Mouse (Mus musculus) lung, postnatal 0 days (tissue): Measurements from ENCODE around the gene Aldh4a1. TPM values are rescaled to one million over a fixed set of nuclear protein-coding genes. Genes with fewer than 3 reads are reported as not detected.

Experiments used
- ATAC-seq: fragments of 200-750 bp; cut with Nextera tagmentation; 2 replicates; pipeline ENCODE4 v1.8.0; 2017; ENCODE audit warnings: moderate library complexity
- DNase-seq: peaks from one replicate; pipeline ENCODE4 v3.0.0-alpha.2; 2016; ENCODE audit warnings: low spot score
- H3K27ac ChIP-seq: fragments of 300-500 bp; sonication (generic); 2 replicates; pipeline ENCODE4 v1.5.1; 2014; ENCODE audit warnings: antibody characterized with exemption, mild to moderate bottlenecking, low read length, mixed read lengths
- H3K27me3 ChIP-seq: fragments of 300-500 bp; sonication (generic); replicated peaks from 2 replicates; pipeline ENCODE4 v1.6.1; 2014; ENCODE audit warnings: low read length, mixed read lengths; ENCODE audit not compliant: insufficient read depth
- H3K36me3 ChIP-seq: fragments of 300-500 bp; sonication (generic); 2 replicates; pipeline ENCODE4 v1.6.1; 2014; ENCODE audit warnings: low read length, mixed read lengths; ENCODE audit not compliant: insufficient read depth
- H3K4me1 ChIP-seq: fragments of 300-500 bp; sonication (generic); 2 replicates; pipeline ENCODE4 v1.6.1; 2014; ENCODE audit warnings: antibody characterized with exemption, low read depth, low read length, mixed read lengths; ENCODE audit not compliant: insufficient read depth
- H3K4me2 ChIP-seq: fragments of 300-500 bp; sonication (generic); replicated peaks from 2 replicates; pipeline ENCODE4 v1.6.1; 2014; ENCODE audit warnings: low read depth, mild to moderate bottlenecking, low read length, moderate library complexity, mixed read lengths
- H3K4me3 ChIP-seq: fragments of 300-500 bp; sonication (generic); 2 replicates; pipeline ENCODE4 v1.5.1; 2014; ENCODE audit warnings: low read depth, low read length
- H3K9ac ChIP-seq: fragments of 300-500 bp; sonication (generic); replicated peaks from 2 replicates; pipeline ENCODE4 v1.6.1; 2014; ENCODE audit warnings: low read depth, mild to moderate bottlenecking
- H3K9me3 ChIP-seq: fragments of 300-500 bp; sonication (generic); 2 replicates; pipeline ENCODE4 v1.6.1; 2016; ENCODE audit warnings: low read length, mixed read lengths
- CTCF ChIP-seq: IDR thresholded peaks from 2 replicates; pipeline ENCODE4 v1.5.1; 2016; ENCODE audit warnings: antibody characterized with exemption, mild to moderate bottlenecking
- EP300 ChIP-seq: IDR thresholded peaks from 2 replicates; pipeline ENCODE4 v1.6.1; 2016; ENCODE audit warnings: antibody characterized with exemption, mild to moderate bottlenecking, control low read depth
- WGBS: fragments of 180-500 bp; shearing (Covaris S2); extraction: QIAGEN DNeasy Blood & Tissue Kit; methylation state at CpG from one replicate; pipeline ENCODE4 v1.1.7; 2014; 5-methylcytosine and 5-hydroxymethylcytosine counted together
- polyA plus RNA-seq: library from polyadenylated mRNA; unstranded; fragments of >200 nt; fragmentation: Nextera tagmentation; extraction: Ambion mirVana; gene quantifications from 2 replicates; pipeline ENCODE4 v1.2.1, GENCODE M21; 2015

The Aldh4a1 gene
- polyA plus RNA-seq, 1 experiment from 2014 or later: 13.4 TPM

DNA sequence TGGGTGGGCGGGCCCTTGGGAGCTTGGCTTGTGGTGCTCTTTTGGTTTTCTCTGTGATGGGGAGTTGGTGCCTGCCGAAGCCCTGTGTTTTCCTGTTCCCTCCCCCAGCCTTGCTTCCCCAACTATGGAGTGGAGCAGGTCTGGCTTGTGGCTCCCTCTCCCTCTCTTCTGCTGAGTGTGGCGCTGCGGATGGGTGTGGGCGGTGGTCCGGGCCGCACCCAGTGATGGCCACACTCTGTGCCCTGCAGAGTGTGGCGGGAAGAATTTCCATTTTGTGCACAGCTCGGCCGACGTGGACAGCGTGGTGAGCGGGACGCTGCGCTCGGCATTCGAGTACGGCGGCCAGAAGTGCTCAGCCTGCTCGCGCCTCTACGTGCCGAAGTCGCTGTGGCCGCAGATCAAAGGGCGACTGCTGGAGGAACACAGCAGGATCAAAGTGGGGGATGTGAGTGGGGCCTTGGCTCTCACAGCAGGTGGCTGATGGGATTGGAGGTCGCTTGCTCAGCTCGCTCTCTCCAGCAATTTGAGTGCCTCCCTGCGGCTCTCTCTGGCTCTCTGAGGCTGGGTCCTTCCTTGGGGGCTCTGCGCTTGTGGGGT, 19.3 kb downstream of the Aldh4a1 start:
- no peak for DNase-seq
- ATAC-seq: peak; percentile 39
- Histone ChIP-seq H3K4me2 (peak overlapping the region; percentile 46), H3K36me3 (peaks cover 10% of the 10 kb centered on the region), H3K27ac (no peak overlapping the region), H3K4me1 (no peaks in the 10 kb centered on the region), H3K9ac (no peak overlapping the region), H3K9me3 (no peaks in the 10 kb centered on the region), H3K4me3 (no peak overlapping the region), H3K27me3 (no peaks in the 10 kb centered on the region)
- 10% methylated on average over 30 of the region's 30 CpGs for WGBS
- no peak for TF ChIP-seq EP300
- TF ChIP-seq CTCF: no peak

DNA sequence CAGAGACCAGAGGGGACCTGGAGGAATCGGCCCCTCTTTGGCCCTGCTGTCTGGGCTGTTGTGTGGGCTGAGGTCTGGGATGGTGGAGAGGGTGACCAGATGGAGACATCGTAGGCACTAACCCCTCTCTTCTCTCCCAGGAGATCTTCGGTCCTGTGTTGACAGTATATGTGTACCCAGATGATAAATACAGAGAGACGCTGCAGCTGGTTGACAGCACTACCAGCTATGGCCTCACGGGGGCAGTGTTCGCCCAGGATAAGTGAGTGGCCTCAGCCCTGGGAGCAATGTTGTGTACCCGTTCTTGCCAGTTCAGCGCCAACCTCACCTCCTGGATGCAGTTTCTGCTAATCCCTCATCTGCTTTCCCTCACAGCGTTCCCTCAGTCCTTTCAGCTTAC, 21.3 kb downstream of the Aldh4a1 start:
- H3K9me3 ChIP-seq: no peaks in the 10 kb centered on the region
- H3K4me1 ChIP-seq: no peaks in the 10 kb centered on the region
- DNase-seq (peak; percentile 68), ATAC-seq (no peak)
- no peaks in the 10 kb centered on the region for H3K27me3 ChIP-seq
- H3K4me3 ChIP-seq: no peak overlapping the region
- TF ChIP-seq CTCF (peak; percentile 94), EP300 (no peak)
- no peak overlapping the region for H3K4me2 ChIP-seq
- H3K27ac ChIP-seq: no peak overlapping the region
- WGBS: 14% methylated on average over 9 of the region's 9 CpGs
- peaks cover 16% of the 10 kb centered on the region; the same call in 1 of the 2 replicates for H3K36me3 ChIP-seq
- H3K9ac ChIP-seq: no peak overlapping the region

DNA sequence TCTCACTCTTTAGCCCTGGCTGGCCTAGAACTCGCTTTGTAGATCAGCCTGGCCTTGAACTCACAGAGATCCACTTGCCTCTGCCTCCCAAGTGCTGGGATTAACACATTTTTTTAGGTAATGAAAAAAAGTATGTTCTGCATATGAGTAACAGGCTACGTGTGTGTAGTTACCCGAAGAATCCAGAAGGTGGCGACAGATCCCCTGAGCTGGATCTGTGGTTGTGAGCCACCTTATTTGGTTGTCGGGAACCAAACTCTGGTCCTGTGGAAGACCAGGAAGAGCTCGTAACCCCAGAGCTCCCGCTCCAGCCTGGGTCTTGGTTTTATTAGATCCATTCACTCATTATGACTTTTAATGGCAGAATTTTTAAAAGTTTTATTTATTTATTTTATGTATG, 24.2 kb downstream of the Aldh4a1 start:
- Histone ChIP-seq H3K27me3 (no peaks in the 10 kb centered on the region), H3K4me3 (no peak overlapping the region), H3K4me2 (no peak overlapping the region), H3K4me1 (no peaks in the 10 kb centered on the region), H3K9me3 (no peaks in the 10 kb centered on the region), H3K27ac (no peak overlapping the region), H3K9ac (no peak overlapping the region), H3K36me3 (peaks cover 16% of the 10 kb centered on the region; the same call in 1 of the 2 replicates)
- DNase-seq (no peak), ATAC-seq (no peak)
- TF ChIP-seq CTCF (peak; percentile 50), EP300 (no peak)
- WGBS: 87% methylated on average over 7 of the region's 7 CpGs

DNA sequence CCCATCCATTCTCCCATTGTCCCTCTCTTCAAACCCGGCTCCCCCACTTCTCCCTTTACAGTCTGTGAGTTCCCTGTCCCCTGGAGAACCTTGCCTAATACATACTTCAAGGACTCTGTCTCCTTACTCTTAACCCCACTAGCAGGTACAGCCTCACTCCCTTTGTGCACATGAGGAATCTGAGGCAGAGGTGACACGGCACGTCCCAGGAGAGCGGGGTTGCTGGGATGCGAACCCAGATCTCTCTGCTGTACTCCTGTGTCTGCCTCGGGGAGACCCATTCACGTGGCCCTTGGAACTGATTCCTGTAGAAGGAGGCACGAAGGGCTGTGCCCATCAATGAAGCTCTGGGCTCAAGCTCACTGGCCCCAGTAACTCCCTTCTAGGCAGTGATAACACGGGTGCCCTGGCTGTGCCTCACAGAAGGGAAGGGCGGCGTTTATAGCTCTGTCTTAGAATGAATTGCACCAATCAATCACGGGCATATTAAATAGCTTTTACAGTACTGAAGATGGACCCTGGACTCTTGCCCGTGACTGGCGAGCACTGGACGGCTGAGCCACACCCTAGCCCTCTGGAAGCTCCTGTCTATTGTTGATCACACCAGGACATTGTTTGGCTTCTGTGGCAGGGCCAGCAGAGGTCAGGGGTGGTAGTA, 27.5 kb downstream of the Aldh4a1 start:
- Histone ChIP-seq H3K9ac (no peak overlapping the region), H3K9me3 (no peaks in the 10 kb centered on the region), H3K36me3 (peaks cover 7% of the 10 kb centered on the region; the same call in 1 of the 2 replicates), H3K4me3 (no peak overlapping the region), H3K27me3 (no peaks in the 10 kb centered on the region), H3K27ac (no peak overlapping the region), H3K4me1 (no peaks in the 10 kb centered on the region), H3K4me2 (no peak overlapping the region)
- TF ChIP-seq CTCF (no peak), EP300 (no peak)
- no peak for DNase-seq
- 69% methylated on average over 15 of the region's 15 CpGs for WGBS
- ATAC-seq: peak; percentile 35

DNA sequence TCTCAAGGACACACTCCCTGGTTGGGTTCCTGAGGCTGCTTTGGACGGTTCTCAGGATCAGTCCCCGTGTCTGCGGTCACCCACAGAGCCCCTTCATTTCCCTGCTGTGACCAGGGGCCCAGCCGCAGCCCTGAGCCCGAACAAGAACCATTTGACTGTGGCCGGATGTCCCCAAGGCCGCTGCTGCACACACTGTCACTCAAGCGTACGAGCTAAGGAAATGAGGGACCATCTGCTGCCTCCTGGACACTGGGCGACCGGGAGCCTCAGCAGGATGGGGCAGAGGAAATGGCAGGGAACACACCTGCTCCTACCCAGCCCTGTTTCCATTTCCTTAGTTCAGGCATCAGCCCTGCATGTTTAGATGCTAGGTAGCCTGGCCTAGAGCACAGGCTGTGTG, 28.2 kb downstream of the Aldh4a1 start:
- 61% methylated on average over 11 of the region's 11 CpGs for WGBS

DNA sequence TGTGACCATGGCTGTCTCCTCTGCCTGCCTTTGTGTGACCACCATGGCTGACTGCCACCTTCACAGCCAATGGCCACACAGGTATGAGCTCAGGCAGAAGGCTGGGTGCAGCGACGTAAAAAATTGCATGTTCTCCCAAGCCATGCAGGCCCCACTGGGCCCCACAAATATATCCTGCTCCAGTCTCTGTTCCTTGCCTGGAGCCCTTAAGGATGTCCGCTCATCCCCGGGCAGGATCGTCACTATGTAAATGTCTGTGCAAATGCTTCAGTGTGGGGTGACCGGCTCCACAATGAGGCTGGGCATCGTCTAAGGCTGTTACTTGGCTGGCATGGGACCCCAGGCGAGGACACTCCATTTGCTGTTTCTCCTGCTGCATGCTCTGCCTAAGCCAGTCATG, 30.6 kb downstream of the Aldh4a1 start, which contains the start of gene Tas1r2:
Gene Tas1r2, plus strand, starts transcription at position 301 of the 400 bp plus-strand sequence.
- Histone ChIP-seq H3K4me1 (no peaks in the 10 kb centered on the region), H3K4me2 (no peak within 1 kb of the TSS), H3K27me3 (no peaks in the 10 kb centered on the region), H3K36me3 (peaks cover 5% of the 10 kb centered on the region; the same call in 1 of the 2 replicates), H3K4me3 (no peak within 1 kb of the TSS), H3K9ac (no peak within 1 kb of the TSS), H3K9me3 (no peaks in the 10 kb centered on the region), H3K27ac (no peak within 1 kb of the TSS)
- 82% methylated on average over 8 of the region's 8 CpGs for WGBS
- TF ChIP-seq EP300 (no peak), CTCF (no peak)
- ATAC-seq (no peak), DNase-seq (no peak)

More for the DNA sequence above, 28.2 kb downstream of the Aldh4a1 start:
- Histone ChIP-seq H3K4me2 (no peak overlapping the region), H3K9ac (no peak overlapping the region), H3K27me3 (no peaks in the 10 kb centered on the region), H3K27ac (no peak overlapping the region), H3K4me1 (no peaks in the 10 kb centered on the region), H3K36me3 (peaks cover 6% of the 10 kb centered on the region; the same call in 1 of the 2 replicates), H3K9me3 (no peaks in the 10 kb centered on the region), H3K4me3 (no peak overlapping the region)
- ATAC-seq (peak; percentile 40; the same call in 1 of the 2 replicates), DNase-seq (no peak)
- TF ChIP-seq EP300 (no peak), CTCF (no peak)
